Mouse (Mus musculus): ENCODE measurements around the gene Tex9.
A peak's percentile ranks its signal among the peaks of the same experiment; 100 is the strongest.
"Not testable (repeated sequence)": the region's sequence is repeated elsewhere in the genome, so short reads cannot be mapped to it uniquely, and the experiment has no call there.

The Tex9 gene

GRCm38 (mm10) chr9:72479276-72479675, 12.7 kb downstream of the Tex9 start:
- no peak for DNase-seq (ENCODE audit: low read depth)

- no peak for DNase-seq (ENCODE audit: low read depth)
These were observed 14.7 kb downstream of the Tex9 start for GRCm38 (mm10) chr9:72477306-72477705.

DNA sequence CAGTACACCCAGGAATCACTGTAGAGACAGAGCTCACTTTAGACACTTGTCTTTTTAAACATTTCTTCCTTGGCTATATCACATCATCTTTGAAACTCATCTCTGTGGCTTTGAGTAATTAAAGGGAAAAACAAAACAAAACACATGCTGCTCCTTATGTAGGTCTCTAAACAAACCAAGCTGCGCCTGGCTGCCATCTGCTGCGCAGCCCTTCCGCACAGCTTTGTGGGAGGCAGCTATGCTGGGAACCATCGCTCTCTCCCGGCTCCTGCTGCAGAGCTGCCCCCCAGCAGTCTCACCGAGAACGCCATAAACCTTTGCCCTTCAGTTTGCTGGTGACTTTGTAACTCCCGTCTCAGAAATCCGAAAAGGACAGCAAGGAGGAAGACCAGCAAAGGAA, 16.5 kb downstream of the Tex9 start:
- no peak for DNase-seq (ENCODE audit: low read depth)

GRCm38 (mm10) chr9:72469851-72470250, 22.2 kb downstream of the Tex9 start:
- DNase-seq (ENCODE audit: low read depth): no peak

- DNase-seq (ENCODE audit: low read depth): no peak
These were observed 23.4 kb downstream of the Tex9 start for GRCm38 (mm10) chr9:72468616-72469015.

DNA sequence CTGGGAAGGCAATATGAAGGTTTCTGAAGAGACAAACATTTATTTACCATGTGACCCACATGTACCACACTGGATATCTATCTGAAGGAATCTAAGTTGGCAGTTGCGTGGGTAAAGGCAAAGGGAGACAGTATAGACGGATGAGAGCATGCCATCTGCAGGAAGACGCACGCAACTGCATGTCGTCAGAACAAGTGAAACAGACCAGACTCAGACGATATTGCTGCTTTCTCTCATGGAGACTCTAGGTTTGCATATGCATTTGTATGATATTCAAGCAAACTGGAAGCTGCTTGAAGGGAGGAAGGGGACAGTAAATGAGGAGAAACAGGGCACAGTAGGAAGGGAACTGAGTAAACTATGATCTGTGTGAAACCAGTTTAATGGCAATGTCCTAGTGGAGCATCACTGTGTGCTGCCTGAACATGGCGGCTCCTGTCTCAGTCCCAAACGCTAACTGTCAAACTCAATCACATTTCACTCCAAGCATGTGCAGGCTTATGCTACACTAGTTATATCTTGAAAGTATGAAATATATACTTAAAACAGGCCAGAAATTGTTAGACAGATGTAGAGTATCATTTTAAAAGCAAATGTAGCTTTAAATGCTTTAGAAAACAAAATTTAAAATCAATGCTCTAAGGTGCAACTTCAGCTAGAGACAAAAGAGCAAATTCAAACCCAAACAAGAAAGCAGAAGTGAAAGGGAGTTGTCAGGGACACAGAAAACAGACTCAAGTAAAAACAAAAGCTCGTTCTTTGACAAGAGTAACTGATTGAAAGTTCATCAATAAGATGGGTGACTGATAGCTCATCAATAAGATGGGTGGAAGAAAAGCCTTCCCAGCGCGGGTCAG, 24.2 kb downstream of the Tex9 start:
- peak; percentile 15 for DNase-seq (ENCODE audit: low read depth)

DNA sequence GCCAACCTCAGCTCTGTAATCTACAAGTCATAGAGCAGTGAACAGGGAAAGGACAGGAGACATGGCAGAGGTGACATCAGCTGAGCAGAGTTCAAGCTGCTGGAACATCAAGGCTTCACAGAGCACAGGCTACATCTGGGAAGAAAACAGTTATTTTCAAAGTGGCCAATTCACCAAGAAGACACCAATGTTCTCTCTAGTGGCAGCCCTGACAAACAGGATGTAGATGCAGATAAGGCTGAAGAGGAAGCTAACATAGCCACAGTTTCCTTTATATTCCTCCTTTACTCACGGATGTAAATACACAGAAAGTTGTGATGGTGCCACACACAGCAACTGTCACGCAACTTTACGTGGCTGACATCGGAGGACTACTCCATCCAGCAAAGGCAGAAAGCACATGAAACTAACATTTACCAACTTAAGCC, 26.2 kb downstream of the Tex9 start:
- DNase-seq (ENCODE audit: low read depth): no peak

- DNase-seq (ENCODE audit: low read depth): no peak
These were observed 27.2 kb downstream of the Tex9 start for GRCm38 (mm10) chr9:72464806-72465205.

- DNase-seq (ENCODE audit: low read depth): no peak
These were observed 29.6 kb downstream of the Tex9 start for GRCm38 (mm10) chr9:72462427-72462826.

DNA sequence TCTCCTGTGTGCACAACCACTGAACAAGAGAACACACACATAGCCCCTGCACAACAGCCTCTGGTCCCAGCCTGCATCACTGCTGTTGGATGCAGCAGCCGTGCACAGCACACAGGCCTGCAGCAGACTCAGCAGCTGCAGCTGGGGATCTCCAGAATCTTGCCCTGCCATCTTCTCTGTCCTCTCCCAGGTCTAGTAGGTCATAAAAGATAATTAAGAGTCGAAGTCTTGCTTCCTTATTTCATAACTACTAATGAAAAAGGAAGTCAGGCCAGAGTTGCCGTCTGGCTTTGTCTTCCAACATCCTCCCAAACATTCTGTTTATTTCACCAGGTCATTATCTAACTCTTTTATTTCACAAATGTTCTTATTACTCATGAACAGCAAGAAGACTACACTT, 31.2 kb downstream of the Tex9 start:
- no peak for DNase-seq (ENCODE audit: low read depth)

- DNase-seq (ENCODE audit: low read depth): no peak
These were observed 32.3 kb downstream of the Tex9 start for GRCm38 (mm10) chr9:72459703-72460102.

DNA sequence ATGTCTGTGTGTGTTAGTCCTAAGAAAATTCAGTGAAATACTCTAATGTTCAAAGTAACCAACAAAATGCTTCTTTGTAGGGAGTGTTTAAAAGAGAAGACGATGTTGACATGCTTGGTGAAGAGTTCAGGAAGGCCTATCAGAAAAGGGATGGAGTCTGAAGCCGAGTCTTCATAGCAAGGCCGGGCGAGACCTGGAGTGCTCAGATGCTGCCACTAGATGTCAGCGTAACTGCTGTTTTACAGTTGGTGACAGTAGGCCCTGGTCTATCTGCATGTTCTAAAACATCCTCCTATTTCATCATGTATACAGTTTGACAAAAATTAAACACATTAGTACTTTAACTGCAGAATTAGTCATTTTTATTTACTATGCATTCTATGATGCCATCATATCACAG, 33.8 kb downstream of the Tex9 start:
- peak; percentile 81 for DNase-seq (ENCODE audit: low read depth)

- no peak for DNase-seq (ENCODE audit: low read depth)
These were observed 35.6 kb downstream of the Tex9 start for GRCm38 (mm10) chr9:72456374-72456773.

DNA sequence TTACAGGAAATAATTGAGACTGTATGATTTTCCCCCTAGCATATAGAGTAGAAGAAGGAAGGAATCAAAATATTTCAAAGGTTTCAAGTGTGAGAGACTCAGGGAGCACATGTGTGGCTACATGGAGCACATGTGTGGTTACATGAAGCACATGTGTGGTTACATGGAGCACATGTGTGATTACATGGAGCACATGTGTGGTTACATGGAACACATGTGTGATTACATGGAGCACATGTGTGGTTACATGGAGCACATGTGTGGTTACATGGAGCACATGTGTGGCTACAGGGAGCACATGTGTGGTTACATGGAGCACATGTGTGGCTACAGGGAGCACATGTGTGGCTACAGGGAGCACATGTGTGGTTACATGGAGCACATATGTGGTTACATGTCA, 37.7 kb downstream of the Tex9 start:
- not testable (repeated sequence) for DNase-seq (ENCODE audit: low read depth)

- no peak for DNase-seq (ENCODE audit: low read depth)
These were observed 40.9 kb downstream of the Tex9 start for GRCm38 (mm10) chr9:72451111-72451510.

- no peak for DNase-seq (ENCODE audit: low read depth)
These were observed 41.6 kb downstream of the Tex9 start for GRCm38 (mm10) chr9:72450363-72450762.

GRCm38 (mm10) chr9:72449841-72450240, 42.2 kb downstream of the Tex9 start:
- no peak for DNase-seq (ENCODE audit: low read depth)

GRCm38 (mm10) chr9:72449367-72449766, 42.6 kb downstream of the Tex9 start:
- DNase-seq (ENCODE audit: low read depth): peak; percentile 17

- peak; percentile 80 for DNase-seq (ENCODE audit: low read depth)
These were observed 44.0 kb downstream of the Tex9 start for GRCm38 (mm10) chr9:72448026-72448425.

- no peak for DNase-seq (ENCODE audit: low read depth)
These were observed 49.9 kb downstream of the Tex9 start for GRCm38 (mm10) chr9:72441927-72442715.

- no peak for DNase-seq (ENCODE audit: low read depth)
These were observed 50.8 kb downstream of the Tex9 start for GRCm38 (mm10) chr9:72440948-72441926.

- no peak for DNase-seq (ENCODE audit: low read depth)
These were observed 51.7 kb downstream of the Tex9 start for GRCm38 (mm10) chr9:72440358-72440757.

All from NIH3T3 (cell line).